Mouse (Mus musculus): ENCODE results near the gene Slc16a12. TPM values are rescaled to one million over a fixed set of nuclear protein-coding genes. Genes with fewer than 3 reads are reported as not detected.
"Not testable (repeated sequence)": the region's sequence is repeated elsewhere in the genome, so short reads cannot be mapped to it uniquely, and the experiment has no call there.

Slc16a12 gene
- polyA plus RNA-seq, 1 experiment from 2014 or later, result 13.4 TPM

DNA sequence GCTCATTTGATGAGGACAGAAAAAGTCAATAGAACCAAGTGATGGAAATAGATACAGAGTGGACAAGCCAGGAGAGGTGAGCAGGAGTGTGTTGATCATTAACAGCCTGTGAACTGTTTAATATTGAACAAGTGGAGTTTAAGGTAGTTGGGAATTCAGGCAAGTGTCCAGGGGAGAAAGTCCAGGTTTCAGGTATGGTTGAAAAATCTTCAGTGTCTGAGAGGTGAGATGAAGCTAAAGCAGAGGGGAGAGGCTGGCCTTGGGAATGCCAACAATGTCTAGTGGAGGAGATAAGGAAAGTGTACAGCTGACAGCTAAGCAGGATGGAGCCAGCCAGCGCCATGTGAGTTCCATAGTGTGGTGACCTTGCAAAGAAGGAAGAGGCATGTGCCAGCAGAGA is 11.7 kb upstream of the Slc16a12 start:
- Histone ChIP-seq H3K4me3 (ENCODE audit: low read depth, low read length) (no peak overlapping the region), H3K9ac (no peak overlapping the region), H3K27ac (ENCODE audit: low read depth) (peak overlapping the region; percentile 46; the same call in 1 of the 2 replicates), H3K36me3 (ENCODE audit: insufficient read depth) (no peaks in the 10 kb centered on the region), H3K9me3 (ENCODE audit: low read depth, low read length) (no peaks in the 10 kb centered on the region), H3K27me3 (ENCODE audit: insufficient read depth, low read length) (no peaks in the 10 kb centered on the region), H3K4me2 (no peak overlapping the region), H3K4me1 (ENCODE audit: insufficient read depth) (no peaks in the 10 kb centered on the region)
- DNase-seq, result peak; percentile 24
- WGBS, result 60% methylated on average over 1 of the region's 1 CpGs
- peak; percentile 47; the same call in 1 of the 2 replicates for ATAC-seq (ENCODE audit: insufficient read depth)
- no peak for TF ChIP-seq CTCF (IDR thresholded peaks at IDR 0.05; ENCODE audit: low read depth)

DNA sequence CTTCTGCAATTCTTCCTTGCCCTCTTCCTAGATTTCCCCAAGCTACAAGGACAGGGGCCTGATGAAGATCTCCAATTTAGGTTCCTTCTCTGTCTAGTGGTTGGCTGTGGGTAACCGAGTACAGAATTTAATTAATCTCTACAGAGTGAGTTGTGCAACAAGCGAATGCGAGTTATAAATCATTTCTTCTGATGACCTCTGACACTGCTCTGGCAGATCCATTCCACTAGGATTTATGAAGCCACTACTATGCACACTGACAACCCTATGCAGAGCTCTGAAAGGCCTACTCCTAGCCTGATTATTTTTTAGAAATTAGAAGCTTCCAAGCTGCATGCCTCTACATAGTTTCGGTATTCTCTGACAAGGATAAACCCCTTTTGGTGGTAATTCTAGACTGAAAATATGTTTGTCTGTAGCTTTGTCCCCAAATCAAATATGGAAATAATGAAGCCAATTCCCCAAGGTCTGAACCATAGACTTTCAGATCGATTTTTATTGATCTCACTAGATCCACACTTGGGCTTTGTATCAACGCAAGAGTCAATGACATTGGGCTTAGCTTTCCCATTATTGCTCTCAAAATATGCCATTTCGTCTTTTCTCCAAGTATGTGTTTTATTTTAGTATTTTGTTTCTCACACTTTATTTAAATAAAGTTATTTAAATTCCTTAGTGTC is 9.6 kb upstream of the Slc16a12 start:
- TF ChIP-seq CTCF (IDR thresholded peaks at IDR 0.05; ENCODE audit: low read depth), result no peak
- no peak overlapping the region for H3K27ac ChIP-seq (ENCODE audit: low read depth)
- no peaks in the 10 kb centered on the region for H3K27me3 ChIP-seq (ENCODE audit: insufficient read depth, low read length)
- H3K4me3 ChIP-seq (ENCODE audit: low read depth, low read length), result no peak overlapping the region
- H3K9ac ChIP-seq, result no peak overlapping the region
- WGBS, result 79% methylated on average over 7 of the region's 7 CpGs
- ATAC-seq (ENCODE audit: insufficient read depth) (no peak), DNase-seq (no peak)
- no peak overlapping the region for H3K4me2 ChIP-seq
- H3K9me3 ChIP-seq (ENCODE audit: low read depth, low read length), result no peaks in the 10 kb centered on the region
- H3K36me3 ChIP-seq (ENCODE audit: insufficient read depth), result no peaks in the 10 kb centered on the region
- H3K4me1 ChIP-seq (ENCODE audit: insufficient read depth), result no peaks in the 10 kb centered on the region

DNA sequence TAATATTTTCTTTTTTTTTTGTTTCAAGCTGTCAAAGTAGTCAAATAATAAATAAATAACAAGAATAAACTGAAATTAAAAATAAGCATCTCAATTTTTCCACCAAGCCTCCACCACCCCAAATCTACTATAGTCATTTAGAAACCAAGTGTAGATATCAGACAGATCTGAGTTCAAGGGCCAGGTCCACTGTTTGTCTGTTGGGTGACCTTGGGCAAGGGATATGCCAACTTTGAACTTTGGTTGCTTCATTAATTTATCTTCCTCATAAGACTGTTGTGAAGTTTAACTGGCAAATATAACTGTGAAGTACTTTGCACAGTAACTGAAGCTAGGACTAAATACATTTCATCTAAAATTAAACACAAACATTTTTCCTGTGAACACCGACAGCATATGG is 8.6 kb upstream of the Slc16a12 start:
- no peak for TF ChIP-seq CTCF (IDR thresholded peaks at IDR 0.05; ENCODE audit: low read depth)
- no peak for DNase-seq
- H3K9me3 ChIP-seq (ENCODE audit: low read depth, low read length), result no peaks in the 10 kb centered on the region
- 75% methylated on average over 1 of the region's 1 CpGs for WGBS
- no peak overlapping the region for H3K4me3 ChIP-seq (ENCODE audit: low read depth, low read length)
- no peak overlapping the region for H3K27ac ChIP-seq (ENCODE audit: low read depth)
- peaks cover 7% of the 10 kb centered on the region; the same call in 1 of the 2 replicates for H3K4me1 ChIP-seq (ENCODE audit: insufficient read depth)
- no peaks in the 10 kb centered on the region for H3K27me3 ChIP-seq (ENCODE audit: insufficient read depth, low read length)
- H3K4me2 ChIP-seq, result no peak overlapping the region
- no peak for ATAC-seq (ENCODE audit: insufficient read depth)
- no peak overlapping the region for H3K9ac ChIP-seq
- no peaks in the 10 kb centered on the region for H3K36me3 ChIP-seq (ENCODE audit: insufficient read depth)

DNA sequence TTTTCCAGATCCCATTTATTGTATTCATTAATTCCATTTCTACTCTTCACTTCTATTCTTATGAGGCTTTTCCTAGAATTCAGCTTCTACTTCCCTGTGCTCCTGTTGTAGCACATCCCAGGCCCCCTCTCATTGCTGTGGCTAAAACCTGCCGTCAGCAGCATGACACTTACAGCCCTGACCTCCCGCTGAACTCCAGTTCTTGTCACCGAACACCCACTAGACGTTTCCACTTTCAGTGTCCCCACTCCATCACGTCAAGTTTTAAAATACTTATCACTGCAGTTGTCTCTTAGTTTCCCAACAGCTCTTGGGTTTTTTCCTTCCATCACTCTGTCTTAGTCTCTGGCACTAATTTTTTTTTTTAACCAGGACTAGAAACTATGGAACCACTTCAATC is 6.2 kb upstream of the Slc16a12 start:
- Histone ChIP-seq H3K9me3 (ENCODE audit: low read depth, low read length) (no peaks in the 10 kb centered on the region), H3K27me3 (ENCODE audit: insufficient read depth, low read length) (no peaks in the 10 kb centered on the region), H3K9ac (no peak overlapping the region), H3K4me1 (ENCODE audit: insufficient read depth) (peaks cover 7% of the 10 kb centered on the region; the same call in 1 of the 2 replicates), H3K36me3 (ENCODE audit: insufficient read depth) (no peaks in the 10 kb centered on the region), H3K4me2 (0 out of 2 replicates have a peak overlapping the region, but pooled peaks have one; percentile 22), H3K27ac (ENCODE audit: low read depth) (peak overlapping the region; percentile 58), H3K4me3 (ENCODE audit: low read depth, low read length) (no peak overlapping the region)
- peak; percentile 80 for ATAC-seq (ENCODE audit: insufficient read depth)
- peak; percentile 76 for DNase-seq
- TF ChIP-seq CTCF (IDR thresholded peaks at IDR 0.05; ENCODE audit: low read depth), result no peak
- WGBS, result 3% methylated on average over 5 of the region's 5 CpGs

DNA sequence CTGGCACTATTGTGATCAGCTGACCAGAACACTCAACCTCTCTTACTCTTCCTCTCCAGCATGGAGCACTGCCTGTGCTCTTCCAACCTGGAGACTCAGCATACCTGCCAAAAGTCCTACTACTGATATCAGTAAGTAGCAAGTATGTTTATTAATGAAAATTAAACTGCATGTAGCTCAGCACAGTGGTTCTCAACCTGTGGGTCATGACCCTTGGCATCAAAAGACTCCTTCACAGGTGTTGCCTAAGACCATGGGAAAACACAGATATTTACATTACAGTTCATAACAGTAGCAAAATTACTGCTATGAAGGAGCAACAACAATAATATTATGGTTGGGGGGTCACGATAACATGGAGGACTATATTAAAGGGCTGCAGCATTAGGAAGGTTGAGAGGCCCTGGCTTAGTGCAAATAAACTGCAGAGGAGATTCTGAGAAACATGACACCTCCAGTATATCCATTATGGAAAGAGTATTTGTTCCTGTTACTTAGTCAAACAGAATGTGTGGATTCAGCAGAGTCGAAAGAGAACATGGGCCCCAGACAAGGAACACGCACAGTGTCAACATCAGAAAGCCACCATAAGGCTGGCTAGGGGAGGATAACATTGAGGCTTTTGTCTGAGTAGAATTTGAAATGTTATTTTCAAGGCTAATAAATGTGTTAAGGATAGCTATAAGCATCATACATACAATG is 5.5 kb upstream of the Slc16a12 start:
- DNase-seq (peak; percentile 37), ATAC-seq (ENCODE audit: insufficient read depth) (peak; percentile 78)
- no peak for TF ChIP-seq CTCF (IDR thresholded peaks at IDR 0.05; ENCODE audit: low read depth)
- Histone ChIP-seq H3K9me3 (ENCODE audit: low read depth, low read length) (no peaks in the 10 kb centered on the region), H3K4me1 (ENCODE audit: insufficient read depth) (peaks cover 7% of the 10 kb centered on the region; the same call in 1 of the 2 replicates), H3K36me3 (ENCODE audit: insufficient read depth) (no peaks in the 10 kb centered on the region), H3K27me3 (ENCODE audit: insufficient read depth, low read length) (no peaks in the 10 kb centered on the region), H3K27ac (ENCODE audit: low read depth) (peak overlapping the region; percentile 62), H3K4me3 (ENCODE audit: low read depth, low read length) (no peak overlapping the region), H3K4me2 (0 out of 2 replicates have a peak overlapping the region, but pooled peaks have one; percentile 22), H3K9ac (no peak overlapping the region)
- 15% methylated on average over 3 of the region's 3 CpGs for WGBS

DNA sequence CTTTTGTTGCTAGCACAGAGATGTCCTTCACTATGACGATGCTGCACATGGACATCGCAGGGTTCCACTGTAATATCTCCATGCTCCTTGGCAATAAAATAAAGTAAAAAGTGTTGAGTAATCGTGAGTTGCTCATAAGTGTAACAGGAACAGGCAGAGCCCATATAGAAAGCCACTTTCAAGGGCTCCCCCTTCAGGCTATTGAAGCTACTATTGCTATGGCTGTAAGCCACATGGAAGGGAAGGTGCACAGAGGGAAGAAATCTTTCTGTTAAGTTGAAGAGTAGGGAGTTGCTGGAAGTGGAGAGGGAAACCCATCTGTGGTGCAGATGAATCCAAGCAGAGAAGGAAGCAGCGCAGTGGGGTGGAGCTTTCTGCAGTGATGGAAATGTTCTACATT is 4.1 kb upstream of the Slc16a12 start:
- Histone ChIP-seq H3K27ac (ENCODE audit: low read depth) (peak overlapping the region; percentile 62; the same call in 1 of the 2 replicates), H3K27me3 (ENCODE audit: insufficient read depth, low read length) (peaks cover 4% of the 10 kb centered on the region), H3K36me3 (ENCODE audit: insufficient read depth) (no peaks in the 10 kb centered on the region), H3K9ac (no peak overlapping the region), H3K4me1 (ENCODE audit: insufficient read depth) (peaks cover 7% of the 10 kb centered on the region; the same call in 1 of the 2 replicates), H3K4me2 (no peak overlapping the region), H3K4me3 (ENCODE audit: low read depth, low read length) (no peak overlapping the region), H3K9me3 (ENCODE audit: low read depth, low read length) (no peaks in the 10 kb centered on the region)
- TF ChIP-seq CTCF (IDR thresholded peaks at IDR 0.05; ENCODE audit: low read depth), result peak; percentile 49
- no peak for ATAC-seq (ENCODE audit: insufficient read depth)
- peak; percentile 63 for DNase-seq
- 60% methylated on average over 4 of the region's 4 CpGs for WGBS

DNA sequence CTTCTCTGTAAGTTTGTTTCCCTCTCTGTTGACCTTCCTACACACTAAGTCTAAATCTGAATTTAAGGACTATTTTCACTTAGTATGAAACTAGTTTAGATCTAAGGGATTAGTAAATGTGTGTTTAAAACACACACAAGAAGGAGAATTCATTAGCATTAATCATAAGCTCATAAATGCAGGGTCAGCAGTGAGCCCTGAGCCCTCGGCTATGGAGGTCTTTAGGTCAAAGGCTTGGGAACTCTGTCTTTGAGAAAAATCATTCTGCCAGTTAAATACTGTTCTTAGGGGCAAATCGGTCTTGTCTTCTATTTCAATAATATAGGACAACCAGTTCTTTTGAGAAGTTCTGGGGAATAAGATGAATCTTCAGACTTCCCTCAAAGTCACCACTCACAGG is 1.9 kb upstream of the Slc16a12 start:
- H3K4me1 ChIP-seq (ENCODE audit: insufficient read depth), result peaks cover 7% of the 10 kb centered on the region; the same call in 1 of the 2 replicates
- H3K36me3 ChIP-seq (ENCODE audit: insufficient read depth), result no peaks in the 10 kb centered on the region
- no peak for ATAC-seq (ENCODE audit: insufficient read depth)
- no peak for DNase-seq
- 68% methylated on average over 2 of the region's 2 CpGs for WGBS
- no peaks in the 10 kb centered on the region for H3K9me3 ChIP-seq (ENCODE audit: low read depth, low read length)
- H3K9ac ChIP-seq, result no peak overlapping the region
- H3K27me3 ChIP-seq (ENCODE audit: insufficient read depth, low read length), result peaks cover 4% of the 10 kb centered on the region
- no peak overlapping the region for H3K4me3 ChIP-seq (ENCODE audit: low read depth, low read length)
- TF ChIP-seq CTCF (IDR thresholded peaks at IDR 0.05; ENCODE audit: low read depth), result no peak
- H3K4me2 ChIP-seq, result no peak overlapping the region
- no peak overlapping the region for H3K27ac ChIP-seq (ENCODE audit: low read depth)

DNA sequence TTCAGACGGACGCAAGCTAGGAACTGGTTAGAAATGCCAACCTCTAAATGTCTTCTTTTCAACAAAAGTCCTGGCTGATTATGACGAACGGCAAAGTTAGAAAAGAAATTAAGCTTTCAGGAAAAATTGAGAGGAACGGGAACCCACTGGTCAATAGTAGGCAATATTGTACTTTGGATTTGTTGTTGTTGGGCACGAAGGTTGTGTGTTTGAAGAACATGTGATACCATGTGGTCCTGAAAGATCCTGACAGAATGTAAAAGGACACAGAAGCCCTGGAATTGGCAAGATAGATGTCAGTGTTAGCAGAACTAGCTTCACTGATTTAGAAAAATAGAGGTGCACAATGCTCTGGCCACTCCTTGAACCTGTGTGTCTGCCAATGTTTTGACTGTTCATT is 880 bp upstream of the Slc16a12 start:
- H3K27ac ChIP-seq (ENCODE audit: low read depth), result peak overlapping the region; percentile 92; the same call in 1 of the 2 replicates
- not testable (repeated sequence) for ATAC-seq (ENCODE audit: insufficient read depth); DNase-seq; H3K36me3 ChIP-seq (ENCODE audit: insufficient read depth); H3K9me3 ChIP-seq (ENCODE audit: low read depth, low read length); H3K27me3 ChIP-seq (ENCODE audit: insufficient read depth, low read length); H3K4me1 ChIP-seq (ENCODE audit: insufficient read depth); H3K9ac ChIP-seq
- peak overlapping the region; percentile 87 for H3K4me2 ChIP-seq
- WGBS, result 77% methylated on average over 6 of the region's 6 CpGs
- H3K4me3 ChIP-seq (ENCODE audit: low read depth, low read length), result peak overlapping the region; percentile 65; the same call in 1 of the 2 replicates
